Mouse (Mus musculus) right cerebral cortex, adult 2 months (tissue): ENCODE results near the gene Amz2.

ENCODE experiments used
- DNase-seq, 2 experiments: peaks; one replicate each; pipeline ENCODE4 v3.0.0; 2021 to 2022; ENCODE audit warnings: low spot score in 2 of 2

The Amz2 gene

DNA sequence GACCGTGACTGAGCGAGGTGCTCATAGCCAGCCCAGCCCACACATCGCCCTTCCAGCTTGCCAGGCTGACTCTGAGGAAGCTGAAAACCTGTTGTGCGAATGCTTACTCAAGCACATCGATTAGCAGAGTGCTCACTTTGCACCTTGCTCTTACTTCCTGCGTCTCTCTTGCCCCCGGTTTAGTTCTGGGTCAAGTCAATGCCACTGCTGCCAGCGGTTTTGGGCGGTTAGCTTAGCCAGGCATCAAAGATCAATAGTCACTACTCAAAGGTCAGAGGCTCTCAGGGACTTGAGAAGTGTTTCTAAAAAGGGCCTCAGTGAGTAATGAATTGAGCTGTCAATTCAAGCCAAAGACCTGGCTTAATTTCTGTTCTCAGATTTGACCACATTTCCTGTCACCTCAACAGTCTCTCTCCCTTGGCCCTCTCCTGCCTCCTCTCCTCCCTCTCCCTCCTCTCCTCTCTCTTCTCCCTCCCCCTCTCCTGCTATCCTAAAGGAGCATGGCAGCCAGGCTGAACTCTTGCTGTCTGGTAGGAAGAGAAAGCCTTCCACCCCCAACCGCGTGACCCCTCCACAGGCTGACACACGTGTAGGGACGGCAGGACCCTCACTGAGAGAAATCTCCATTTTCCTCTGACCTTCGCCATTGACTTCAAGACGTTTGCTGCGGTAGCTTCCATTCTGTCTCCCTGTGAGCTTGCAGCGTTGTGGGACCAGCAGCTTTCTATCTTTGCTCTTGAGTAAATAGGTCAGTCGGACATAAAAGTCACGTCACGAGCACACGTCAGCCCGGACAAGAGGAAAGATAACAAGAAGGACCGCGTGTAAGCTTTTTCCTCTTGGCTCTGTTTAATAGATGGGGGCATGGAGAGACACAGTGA lies 69.4 kb downstream of the Amz2 start:
- DNase-seq: no peak

DNA sequence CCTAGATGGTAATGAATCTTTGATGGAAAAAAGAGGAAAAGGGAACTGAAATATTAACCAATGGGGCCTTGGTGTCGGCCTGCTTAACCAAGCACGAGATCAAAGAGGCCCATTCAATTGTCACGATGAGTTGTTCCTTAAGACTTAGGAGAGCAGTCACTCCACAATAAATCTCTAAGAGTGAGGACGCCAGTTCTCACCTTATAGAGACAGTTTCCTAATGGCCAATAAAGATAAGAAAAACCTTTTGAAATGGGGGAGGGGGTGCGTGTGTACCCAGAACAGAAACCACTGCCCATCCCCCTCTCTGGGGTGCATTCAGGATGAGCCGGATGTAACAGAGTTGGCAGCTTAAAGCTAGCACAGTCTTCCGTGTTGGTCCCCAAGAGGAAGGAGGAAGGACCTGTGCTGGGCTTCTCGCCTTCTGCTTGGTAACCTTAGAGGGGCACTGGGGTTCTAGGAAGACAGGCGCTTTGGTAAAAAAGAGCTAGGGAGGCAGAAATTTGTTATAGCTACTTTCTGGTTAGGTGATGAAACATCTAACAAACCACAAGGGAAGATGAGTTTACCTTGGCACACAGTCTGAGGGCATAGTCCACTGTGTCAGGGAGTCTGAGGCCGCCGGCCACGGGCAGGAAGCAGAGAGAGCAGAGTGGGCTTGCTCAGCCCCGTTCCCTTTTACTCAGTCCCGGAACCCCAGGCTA lies 70.2 kb downstream of the Amz2 start:
- peak in 1 of 2 experiments; percentile 19 for DNase-seq

DNA sequence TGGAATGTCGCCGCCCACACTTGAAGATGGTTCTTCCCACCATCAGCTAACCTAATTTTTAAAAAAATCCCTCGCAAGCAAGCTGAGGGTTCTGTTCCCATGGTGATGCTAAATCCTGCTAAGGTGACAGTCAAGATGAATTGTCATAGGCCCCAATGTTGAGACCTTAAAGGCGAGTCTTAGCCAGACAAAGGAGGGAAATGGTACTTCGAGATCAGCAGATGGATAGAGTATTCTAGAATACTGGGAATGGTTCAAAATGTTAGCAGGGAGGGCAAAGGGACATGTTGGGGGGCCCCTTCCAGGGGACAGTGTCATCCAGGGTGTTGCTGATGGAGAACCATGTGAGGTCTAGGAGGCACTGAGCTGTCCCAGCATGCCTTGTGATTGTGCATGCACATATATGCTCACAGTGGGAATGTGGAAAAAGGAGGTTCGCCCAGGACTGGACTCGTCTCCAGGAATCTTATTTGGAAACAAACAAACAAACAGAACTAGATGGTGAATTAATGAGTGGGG lies 70.8 kb downstream of the Amz2 start:
- no peak for DNase-seq

DNA sequence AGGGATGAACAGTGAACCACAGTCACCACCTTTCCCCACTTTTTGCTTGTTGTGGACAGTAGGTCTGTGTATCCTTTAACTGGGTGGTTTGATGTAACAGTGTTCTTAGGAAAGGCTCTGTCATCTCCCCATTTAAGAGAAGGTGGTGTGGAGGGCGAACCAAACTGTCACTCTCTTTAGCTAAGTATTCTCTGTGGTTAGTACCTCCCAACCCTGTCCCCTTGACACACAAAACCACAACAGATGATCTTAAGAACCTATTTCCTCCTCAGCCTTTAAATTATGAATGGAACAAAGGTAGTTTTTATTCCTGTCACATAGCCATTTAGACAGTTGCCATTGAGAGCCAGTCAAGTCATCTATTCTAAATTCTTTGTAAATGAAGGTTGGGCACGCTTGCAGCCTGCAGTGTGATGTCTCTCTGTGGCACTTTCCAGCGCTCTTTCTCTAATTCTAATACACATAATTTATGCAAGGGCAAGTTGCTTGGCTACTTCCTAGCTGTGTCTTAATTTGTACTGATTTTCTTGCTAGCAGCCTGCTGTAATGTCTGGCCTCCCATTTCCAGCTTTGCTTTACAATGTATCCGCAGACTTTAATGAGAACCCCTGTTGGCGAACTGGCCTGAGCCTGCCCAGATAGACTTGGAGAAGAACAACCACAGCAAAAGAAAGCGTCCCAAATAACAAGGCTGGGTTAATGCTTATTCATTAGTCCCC lies 71.4 kb downstream of the Amz2 start:
- no peak for DNase-seq

DNA sequence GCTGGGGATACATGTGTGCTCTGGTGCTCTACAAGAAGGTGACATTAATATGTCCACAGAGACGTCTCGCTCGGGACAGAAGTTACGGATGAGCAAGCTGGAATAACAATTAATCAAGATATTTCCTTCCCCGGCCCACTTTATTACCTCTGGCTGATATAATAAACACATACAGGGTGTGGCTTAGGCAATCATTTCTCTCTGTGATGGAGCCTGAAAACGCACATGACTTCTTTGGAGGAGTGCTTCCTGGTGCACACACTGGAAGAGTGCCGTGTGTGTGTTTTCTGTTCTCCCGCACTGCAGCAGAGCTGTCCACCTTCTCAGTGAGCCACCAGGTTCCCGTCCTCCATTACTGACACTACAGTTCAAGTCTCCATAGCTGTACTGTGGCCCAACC lies 72.2 kb downstream of the Amz2 start:
- no peak for DNase-seq

DNA sequence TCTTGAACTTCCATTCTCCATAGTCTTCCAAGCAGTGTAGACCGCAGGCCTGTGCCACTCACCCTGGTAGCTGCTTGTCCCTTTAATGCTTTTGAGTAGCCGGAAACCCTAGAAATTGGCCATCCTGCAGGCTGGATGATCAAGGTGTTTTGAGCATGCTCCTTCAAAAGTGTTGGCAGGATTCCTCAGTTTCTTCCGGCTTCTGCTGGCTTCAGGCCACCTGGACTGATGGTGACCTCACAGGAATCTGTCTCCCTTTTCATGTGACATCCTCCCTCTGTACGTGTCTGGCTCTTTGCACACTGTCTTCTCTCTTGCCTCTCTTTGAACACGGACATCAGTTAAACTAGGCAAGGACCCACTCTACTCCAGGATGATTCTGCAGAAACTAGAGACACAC lies 74.5 kb downstream of the Amz2 start:
- no peak for DNase-seq
